In genomic region chr3:65517747-65518527, GRCm38 (mm10) we compare ENCODE assay signal across 10 mouse cellular contexts. TPM values are rescaled to one million over a fixed set of nuclear protein-coding genes. Genes with fewer than 3 reads are reported as not detected.
DNase-seq lines count a peak whose midpoint lies in the region; ATAC-seq and TF ChIP-seq lines count a peak whose summit lies in the region.
"Had no signal": no experiment of that assay in that cellular context is flagged by ENCODE, and none has a peak within 500 bp of the region (broad histone marks: within the 10 kb centered on the region; RNA-seq: fewer than 3 reads in every experiment).

No protein-coding gene starts in this region.

- intact Hi-C loops in left cerebral cortex, postnatal 14 days (cut with DNase I), result no loop called here

- no peak overlapping the region for H3K27ac ChIP-seq in hindbrain, embryonic 13.5 days
- H3K27ac ChIP-seq in hindbrain, embryonic 11.5 days (ENCODE audit: low read depth, low read length), result no peak overlapping the region
- H3K27ac ChIP-seq in CH12.LX (ENCODE audit: insufficient read depth, low read depth), result peak overlapping the region; percentile 82
- peak overlapping the region; percentile 58 for H3K27ac ChIP-seq in embryonic facial prominence, embryonic 13.5 days
- no peak overlapping the region for H3K27ac ChIP-seq in midbrain, postnatal 0 days (ENCODE audit: low read depth, low read length)

- H3K4me1 ChIP-seq in hindbrain, embryonic 13.5 days (replicated peaks), result peaks cover 9% of the 10 kb centered on the region
- H3K4me1 ChIP-seq in hindbrain, embryonic 11.5 days (replicated peaks; ENCODE audit: control insufficient read depth, insufficient read depth, low read length), result no peaks in the 10 kb centered on the region
- H3K4me1 ChIP-seq in CH12.LX (ENCODE audit: control insufficient read depth in 1 of 2, insufficient read depth in 2 of 2), result peaks cover 12 to 35% of the 10 kb centered on the region in 2 experiments
- H3K4me1 ChIP-seq in embryonic facial prominence, embryonic 13.5 days, result peaks cover 18% of the 10 kb centered on the region
- no peaks in the 10 kb centered on the region for H3K4me1 ChIP-seq in midbrain, postnatal 0 days (ENCODE audit: insufficient read depth, low read length)

- no peaks in the 10 kb centered on the region for H3K79me2 ChIP-seq in CH12.LX (replicated peaks; ENCODE audit: control insufficient read depth, extremely low read depth, insufficient read depth, poor library complexity, severe bottlenecking)

- no peak overlapping the region for H3K4me3 ChIP-seq in hindbrain, embryonic 13.5 days
- H3K4me3 ChIP-seq in hindbrain, embryonic 11.5 days (ENCODE audit: low read depth, low read length), result no peak overlapping the region
- H3K4me3 ChIP-seq in CH12.LX (replicated peaks in 1 of 3; ENCODE audit: low read depth in 2 of 3, low read length in 2 of 3, poor library complexity in 1 of 3), result peak overlapping the region in 2 of 3 experiments; percentile 1 to 39
- H3K4me3 ChIP-seq in embryonic facial prominence, embryonic 13.5 days, result no peak overlapping the region
- no peak overlapping the region for H3K4me3 ChIP-seq in midbrain, postnatal 0 days (ENCODE audit: low read depth, low read length)

- dilution Hi-C loops in CH12.LX (cut with MboI; ENCODE audit: extremely low pct_ligation_motif_present, extremely low pct_unique_long_range_greater_than_20kb, low sequenced_read_pairs), result no loop called here

- H3K27me3 ChIP-seq in hindbrain, embryonic 13.5 days, result no peaks in the 10 kb centered on the region
- H3K27me3 ChIP-seq in hindbrain, embryonic 11.5 days (ENCODE audit: control insufficient read depth, insufficient read depth, low read length), result no peaks in the 10 kb centered on the region
- H3K27me3 ChIP-seq in CH12.LX (replicated peaks), result no peaks in the 10 kb centered on the region
- H3K27me3 ChIP-seq in embryonic facial prominence, embryonic 13.5 days, result 0 out of 2 replicates have a peak, but pooled peaks cover 4% of the 10 kb centered on the region
- H3K27me3 ChIP-seq in midbrain, postnatal 0 days (ENCODE audit: insufficient read depth, low read length), result no peaks in the 10 kb centered on the region

- peak overlapping the region; percentile 2; the same call in 1 of the 2 replicates for H3K4me2 ChIP-seq in hindbrain, embryonic 13.5 days
- H3K4me2 ChIP-seq in hindbrain, embryonic 11.5 days (replicated peaks; ENCODE audit: low read depth, low read length), result no peak overlapping the region
- peak overlapping the region; percentile 98 for H3K4me2 ChIP-seq in CH12.LX (ENCODE audit: insufficient read depth, low read depth, poor library complexity, severe bottlenecking)
- peak overlapping the region; percentile 50 for H3K4me2 ChIP-seq in embryonic facial prominence, embryonic 13.5 days
- 0 out of 2 replicates have a peak overlapping the region, but pooled peaks have one; percentile 12 for H3K4me2 ChIP-seq in midbrain, postnatal 0 days (ENCODE audit: low read depth, low read length, poor library complexity, severe bottlenecking)

- no peak; the same call in 1 of the 2 replicates for TF ChIP-seq POLR2A in CH12.LX (IDR thresholded peaks at IDR 0.05; ENCODE audit: low read depth, low read length)

- TF ChIP-seq RAD21 in CH12.LX (IDR thresholded peaks at IDR 0.05; ENCODE audit: low read depth, low read length), result no peak; the same call in none of the 2 replicates

- no peak overlapping the region for H3K9ac ChIP-seq in hindbrain, embryonic 13.5 days
- H3K9ac ChIP-seq in hindbrain, embryonic 11.5 days (ENCODE audit: low read depth, low read length), result no peak overlapping the region
- H3K9ac ChIP-seq in CH12.LX (ENCODE audit: insufficient read depth, low read depth), result peak overlapping the region; percentile 77; the same call in 1 of the 2 replicates
- H3K9ac ChIP-seq in embryonic facial prominence, embryonic 13.5 days, result no peak overlapping the region; the same call in 1 of the 2 replicates
- no peak overlapping the region for H3K9ac ChIP-seq in midbrain, postnatal 0 days (replicated peaks; ENCODE audit: low read length, poor library complexity, severe bottlenecking)

- TF ChIP-seq CTCF in CH12.LX (conservative IDR thresholded peaks at IDR 0.05 in 1 of 2, IDR thresholded peaks at IDR 0.05 in 1 of 2; ENCODE audit: low read depth in 2 of 2, low read length in 2 of 2), result no peak
- TF ChIP-seq CTCF in midbrain, postnatal 0 days (IDR thresholded peaks at IDR 0.05), result no peak

- TF ChIP-seq EP300 in CH12.LX (IDR thresholded peaks at IDR 0.05; ENCODE audit: low read length), result peak; percentile 94

- ATAC-seq in hindbrain, embryonic 13.5 days (ENCODE audit: low FRiP score), result no peak
- ATAC-seq in hindbrain, embryonic 11.5 days (ENCODE audit: low FRiP score), result no peak
- no peak for ATAC-seq in embryonic facial prominence, embryonic 13.5 days (ENCODE audit: insufficient number of reproducible peaks, insufficient read depth, low FRiP score, low TSS enrichment, low read depth)
- no peak for ATAC-seq in midbrain, postnatal 0 days (ENCODE audit: low FRiP score)

- in situ Hi-C loops in CH12.LX (cut with MboI; ENCODE audit: low pct_ligation_motif_present, low pct_unique_long_range_greater_than_20kb, low sequenced_read_pairs), result no loop called here

- no peaks in the 10 kb centered on the region for H3K9me3 ChIP-seq in hindbrain, embryonic 13.5 days
- no peaks in the 10 kb centered on the region for H3K9me3 ChIP-seq in hindbrain, embryonic 11.5 days (ENCODE audit: control insufficient read depth, low read length)
- H3K9me3 ChIP-seq in CH12.LX (replicated peaks; ENCODE audit: low read length), result peaks cover 3% of the 10 kb centered on the region
- H3K9me3 ChIP-seq in embryonic facial prominence, embryonic 13.5 days, result no peaks in the 10 kb centered on the region
- no peaks in the 10 kb centered on the region for H3K9me3 ChIP-seq in midbrain, postnatal 0 days (ENCODE audit: low read length)

- no peak for DNase-seq in hindbrain, embryonic 11.5 days (ENCODE audit: low spot score)
- peak; percentile 84 for DNase-seq in CH12.LX (ENCODE audit: extremely low read depth)
- DNase-seq in midbrain, postnatal 0 days (ENCODE audit: low spot score), result no peak
- DNase-seq in left cerebral cortex, postnatal 14 days (ENCODE audit: low spot score in 2 of 2), result no peak
- no peak for DNase-seq in T-cell, adult 2 months (ENCODE audit: low spot score)
- no peak for DNase-seq in cerebellum, adult 11 months
- DNase-seq: gastrocnemius, postnatal 36 days; liver had no signal

- 56% methylated on average over 13 of the region's 13 CpGs for WGBS in hindbrain, embryonic 13.5 days
- WGBS in hindbrain, embryonic 11.5 days, result 56% methylated on average over 13 of the region's 13 CpGs
- WGBS in embryonic facial prominence, embryonic 13.5 days, result 49% methylated on average over 13 of the region's 13 CpGs
- whole genome bisulfite sequencing in midbrain, postnatal 0 days, result 47% methylated on average over 13 of the region's 13 CpGs

- no peaks in the 10 kb centered on the region for H3K36me3 ChIP-seq in hindbrain, embryonic 13.5 days
- H3K36me3 ChIP-seq in hindbrain, embryonic 11.5 days (ENCODE audit: control insufficient read depth, insufficient read depth, low read length), result no peaks in the 10 kb centered on the region
- H3K36me3 ChIP-seq in CH12.LX (replicated peaks in 1 of 2; ENCODE audit: control insufficient read depth in 1 of 2, insufficient read depth in 1 of 2, low read length in 1 of 2), result no peaks in the 10 kb centered on the region
- no peaks in the 10 kb centered on the region for H3K36me3 ChIP-seq in embryonic facial prominence, embryonic 13.5 days
- H3K36me3 ChIP-seq in midbrain, postnatal 0 days (ENCODE audit: insufficient read depth, low read length), result no peaks in the 10 kb centered on the region

TF ChIP-seq in CH12.LX, 34 proteins besides CTCF, POLR2A, EP300 and RAD21 (continues in another document):
- no peak for TF ChIP-seq GABPA (IDR thresholded peaks at IDR 0.05; ENCODE audit: insufficient replicate concordance, low read depth, low read length)
- TF ChIP-seq ZMIZ1 (IDR thresholded peaks at IDR 0.05; ENCODE audit: low read depth, low read length), result no peak
- TF ChIP-seq MAZ (IDR thresholded peaks at IDR 0.05; ENCODE audit: low read depth, low read length), result peak; percentile 67; the same call in 1 of the 2 replicates
- TF ChIP-seq ELF1 (IDR thresholded peaks at IDR 0.05; ENCODE audit: low read depth, low read length), result peak; percentile 49; the same call in 1 of the 2 replicates
- peak; percentile 90; the same call in 1 of the 2 replicates for TF ChIP-seq SIN3A (IDR thresholded peaks at IDR 0.05; ENCODE audit: low read length)
- peak; percentile 88; the same call in 1 of the 2 replicates for TF ChIP-seq CHD1 (IDR thresholded peaks at IDR 0.05; ENCODE audit: low read depth, low read length)
- peak; percentile 50 for TF ChIP-seq MAX (IDR thresholded peaks at IDR 0.05; ENCODE audit: low read length)
- TF ChIP-seq RCOR1 (conservative IDR thresholded peaks at IDR 0.05; ENCODE audit: low read depth, low read length), result 0 out of 2 replicates have a peak, but pooled peaks have one; percentile 73
- no peak for TF ChIP-seq PAX5 (IDR thresholded peaks at IDR 0.05; ENCODE audit: low read length)
- TF ChIP-seq SMC3 (IDR thresholded peaks at IDR 0.05; ENCODE audit: low read depth, low read length), result peak; percentile 22; the same call in 1 of the 2 replicates
- TF ChIP-seq UBTF (IDR thresholded peaks at IDR 0.05; ENCODE audit: low read depth, low read length), result 0 out of 2 replicates have a peak, but pooled peaks have one; percentile 42
- no peak for TF ChIP-seq USF2 (conservative IDR thresholded peaks at IDR 0.05; ENCODE audit: low read depth, low read length)
- no peak for TF ChIP-seq E2F4 (IDR thresholded peaks at IDR 0.05; ENCODE audit: insufficient replicate concordance, low read depth, low read length)
- TF ChIP-seq MXI1 (IDR thresholded peaks at IDR 0.05; ENCODE audit: low read depth, low read length), result no peak
- no peak for TF ChIP-seq JUN (IDR thresholded peaks at IDR 0.05; ENCODE audit: insufficient read depth, low read depth, low read length)
- TF ChIP-seq KAT2A (IDR thresholded peaks at IDR 0.05; ENCODE audit: insufficient replicate concordance, low read length), result no peak
- no peak for TF ChIP-seq ZC3H11A (IDR thresholded peaks at IDR 0.05; ENCODE audit: low read depth, low read length)
- TF ChIP-seq MEF2A (IDR thresholded peaks at IDR 0.05; ENCODE audit: borderline replicate concordance, low read depth, low read length), result peak; percentile 78

RNA-seq across cellular contexts. Expression of gene Tiparp, which starts 10.3 kb away (rescaled TPM):
- 32.7 and 36.0 TPM in 2 replicates for polyA plus RNA-seq in hindbrain, embryonic 13.5 days (2015; fragmentation: Nextera tagmentation; extraction: Ambion mirVana)
- 41.1 and 41.2 TPM in 2 replicates for polyA plus RNA-seq in hindbrain, embryonic 11.5 days (2014; fragmentation: Nextera tagmentation; extraction: Ambion mirVana)
- total RNA-seq in CH12.LX (2012; rRNA removed) (9.6 and 10.3 TPM in 2 replicates), CH12.LX (2014; rRNA removed) (25.1 and 30.8 TPM in 2 replicates)
- polyA plus RNA-seq in CH12.LX (2012; ENCODE audit: insufficient read length, low read depth), result 13.2 and 13.7 TPM in 2 replicates
- 34.5 and 38.6 TPM in 2 replicates for polyA plus RNA-seq in embryonic facial prominence, embryonic 13.5 days (2015; fragmentation: Nextera tagmentation; extraction: Ambion mirVana)
- 15.8 and 20.1 TPM in 2 replicates for total RNA-seq in midbrain, postnatal 0 days (2014; rRNA removed)
- polyA plus RNA-seq in midbrain, postnatal 0 days (2015; fragmentation: Nextera tagmentation; extraction: Ambion mirVana), result 15.3 and 16.1 TPM in 2 replicates
- 10 to 100 TPM; 10.9 to 15.4 TPM for total RNA-seq in left cerebral cortex, postnatal 14 days (2021)

Comparison
In these comparisons a context has a peak if more than half of its experiments do, and no peak if none do; other contexts are left out.
1. H3K27ac ChIP-seq: peak in CH12.LX (single experiment) and embryonic facial prominence, embryonic 13.5 days (single experiment); none in hindbrain, embryonic 13.5 days (single experiment), hindbrain, embryonic 11.5 days (single experiment) and midbrain, postnatal 0 days (single experiment).
2. H3K4me3 ChIP-seq: peak in CH12.LX (2 of 3); none in hindbrain, embryonic 13.5 days (single experiment), hindbrain, embryonic 11.5 days (single experiment), embryonic facial prominence, embryonic 13.5 days (single experiment) and midbrain, postnatal 0 days (single experiment).